Mouse (Mus musculus) forebrain, embryonic 10.5 days (tissue): ENCODE measurements at regions not wholly inside any gene's neighbourhood (a gene's known extent, or its start where the extent isn't known, plus 50 kb on each side); places are given as distances from the start of the nearest gene placed in this dataset.
A peak's percentile ranks its signal among the peaks of the same experiment; 100 is the strongest.

Source experiments
- DNase-seq: peaks from one replicate; pipeline ENCODE4 v3.0.0-alpha.2; 2017; ENCODE audit warnings: low spot score; ENCODE audit errors: extremely low spot score
- H3K27ac ChIP-seq: fragments of 300-500 bp; sonication (generic); 2 replicates; pipeline ENCODE4 v1.5.1; 2016; ENCODE audit warnings: mild to moderate bottlenecking
- H3K27me3 ChIP-seq: fragments of 300-500 bp; sonication (generic); 2 replicates; pipeline ENCODE4 v1.6.1; 2016; ENCODE audit warnings: mild to moderate bottlenecking; ENCODE audit not compliant: poor library complexity, severe bottlenecking
- H3K36me3 ChIP-seq: fragments of 300-500 bp; sonication (generic); replicated peaks from 2 replicates; pipeline ENCODE4 v1.6.1; 2016; ENCODE audit warnings: mild to moderate bottlenecking, moderate library complexity
- H3K4me1 ChIP-seq: fragments of 300-500 bp; sonication (generic); 2 replicates; pipeline ENCODE4 v1.6.1; 2016
- H3K4me3 ChIP-seq: fragments of 300-500 bp; sonication (generic); 2 replicates; pipeline ENCODE4 v1.5.1; 2016; ENCODE audit warnings: mild to moderate bottlenecking, moderate library complexity
- H3K9me3 ChIP-seq: fragments of 300-500 bp; sonication (generic); 2 replicates; pipeline ENCODE4 v1.6.1; 2016; ENCODE audit warnings: mild to moderate bottlenecking, moderate library complexity
- WGBS: fragments of 180-500 bp; shearing (Covaris S2); methylation state at CpG from one replicate; pipeline ENCODE4 v1.1.7; 2016; 5-methylcytosine and 5-hydroxymethylcytosine counted together

DNA sequence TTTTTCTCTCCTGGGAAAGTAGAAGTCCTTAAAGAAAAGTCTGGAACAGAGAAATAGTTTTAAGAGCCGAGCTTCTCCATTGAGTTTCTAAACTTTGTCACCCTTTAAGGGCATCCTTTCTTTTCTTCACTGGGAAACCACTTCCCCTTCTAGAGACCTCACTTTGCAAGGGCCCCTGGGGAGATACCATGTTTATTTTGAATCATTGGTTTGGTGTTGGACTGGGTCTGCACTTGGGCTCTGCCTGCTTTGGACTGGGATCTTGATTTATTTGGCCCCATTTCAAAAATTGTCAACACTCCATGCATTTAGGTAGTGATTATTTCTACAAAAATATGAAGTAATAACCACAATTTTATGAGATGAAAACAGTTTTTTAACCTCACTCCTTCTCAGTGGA lies 134.2 kb upstream of the Tars start:
- H3K27me3 ChIP-seq, result no peaks in the 10 kb centered on the region
- H3K27ac ChIP-seq, result no peak overlapping the region
- no peak overlapping the region for H3K4me3 ChIP-seq
- no peak for DNase-seq
- 79% methylated on average over 1 of the region's 1 CpGs for WGBS
- no peaks in the 10 kb centered on the region for H3K9me3 ChIP-seq
- H3K36me3 ChIP-seq, result no peaks in the 10 kb centered on the region
- peaks cover 35% of the 10 kb centered on the region for H3K4me1 ChIP-seq

- Histone ChIP-seq H3K36me3 (no peaks in the 10 kb centered on the region), H3K4me3 (no peak overlapping the region), H3K4me1 (peaks cover 35% of the 10 kb centered on the region), H3K9me3 (no peaks in the 10 kb centered on the region), H3K27me3 (no peaks in the 10 kb centered on the region), H3K27ac (no peak overlapping the region)
- WGBS, result 87% methylated on average over 10 of the region's 10 CpGs
- DNase-seq, result no peak
Observed at GRCm38 (mm10) chr15:11533002-11533610, 133.6 kb upstream of the Tars start.

GRCm38 (mm10) chr15:11532536-11532935 lies 133.1 kb upstream of the Tars start:
- 80% methylated on average over 9 of the region's 9 CpGs for WGBS
- no peaks in the 10 kb centered on the region for H3K9me3 ChIP-seq
- no peak overlapping the region for H3K4me3 ChIP-seq
- no peaks in the 10 kb centered on the region for H3K27me3 ChIP-seq
- no peak for DNase-seq
- H3K4me1 ChIP-seq, result peaks cover 29% of the 10 kb centered on the region
- no peaks in the 10 kb centered on the region for H3K36me3 ChIP-seq
- no peak overlapping the region for H3K27ac ChIP-seq

DNA sequence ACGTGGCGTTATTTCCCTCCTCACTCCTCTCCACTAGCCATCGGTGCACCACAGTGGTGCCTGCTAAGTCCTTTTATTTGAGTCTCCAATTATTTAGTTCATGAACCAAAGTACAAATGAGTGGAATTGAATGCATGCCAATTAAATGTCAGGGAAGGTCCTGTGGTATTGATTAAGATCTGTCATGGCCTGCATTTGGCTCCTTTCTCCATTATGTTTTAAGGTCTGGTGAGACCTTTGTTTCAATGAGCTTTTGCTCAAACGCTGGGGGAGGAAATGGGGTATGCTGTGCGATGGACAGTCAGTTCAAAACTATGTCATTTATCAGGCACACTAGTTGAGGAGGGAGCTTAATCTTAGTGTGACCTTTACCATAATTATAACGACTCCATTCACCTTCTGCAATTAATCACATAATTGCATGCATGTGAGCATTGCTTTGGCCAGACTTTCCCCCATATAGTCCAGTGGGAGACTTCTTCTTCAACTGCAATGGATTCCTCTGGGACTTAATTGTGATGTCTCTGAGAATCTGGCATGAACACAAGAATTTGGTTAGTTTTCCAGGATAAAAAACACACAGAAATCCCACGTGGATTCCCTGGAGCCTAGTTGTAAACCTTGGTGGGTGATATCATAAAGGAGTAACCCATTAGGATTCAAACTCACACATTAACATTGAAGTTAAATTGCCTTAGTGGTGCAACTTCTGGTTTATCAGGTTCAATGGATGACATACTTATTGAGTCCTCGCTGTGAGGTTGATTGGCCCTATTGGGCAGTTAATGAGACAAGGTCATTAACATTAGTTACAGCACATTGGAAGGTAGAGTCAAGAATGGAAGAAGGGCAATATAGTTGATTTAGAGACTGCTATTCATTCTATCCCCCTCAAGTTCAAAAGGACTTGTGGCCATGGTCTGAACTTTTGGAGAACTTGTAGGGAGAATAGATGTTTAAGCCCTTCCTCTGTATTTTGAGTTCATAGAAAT lies 130.7 kb upstream of the Tars start:
- 43% methylated on average over 8 of the region's 8 CpGs for WGBS
- no peaks in the 10 kb centered on the region for H3K36me3 ChIP-seq
- H3K27me3 ChIP-seq, result no peaks in the 10 kb centered on the region
- peak; percentile 25 for DNase-seq
- no peak overlapping the region for H3K27ac ChIP-seq
- H3K4me3 ChIP-seq, result no peak overlapping the region
- H3K9me3 ChIP-seq, result no peaks in the 10 kb centered on the region
- peaks cover 28% of the 10 kb centered on the region for H3K4me1 ChIP-seq

DNA sequence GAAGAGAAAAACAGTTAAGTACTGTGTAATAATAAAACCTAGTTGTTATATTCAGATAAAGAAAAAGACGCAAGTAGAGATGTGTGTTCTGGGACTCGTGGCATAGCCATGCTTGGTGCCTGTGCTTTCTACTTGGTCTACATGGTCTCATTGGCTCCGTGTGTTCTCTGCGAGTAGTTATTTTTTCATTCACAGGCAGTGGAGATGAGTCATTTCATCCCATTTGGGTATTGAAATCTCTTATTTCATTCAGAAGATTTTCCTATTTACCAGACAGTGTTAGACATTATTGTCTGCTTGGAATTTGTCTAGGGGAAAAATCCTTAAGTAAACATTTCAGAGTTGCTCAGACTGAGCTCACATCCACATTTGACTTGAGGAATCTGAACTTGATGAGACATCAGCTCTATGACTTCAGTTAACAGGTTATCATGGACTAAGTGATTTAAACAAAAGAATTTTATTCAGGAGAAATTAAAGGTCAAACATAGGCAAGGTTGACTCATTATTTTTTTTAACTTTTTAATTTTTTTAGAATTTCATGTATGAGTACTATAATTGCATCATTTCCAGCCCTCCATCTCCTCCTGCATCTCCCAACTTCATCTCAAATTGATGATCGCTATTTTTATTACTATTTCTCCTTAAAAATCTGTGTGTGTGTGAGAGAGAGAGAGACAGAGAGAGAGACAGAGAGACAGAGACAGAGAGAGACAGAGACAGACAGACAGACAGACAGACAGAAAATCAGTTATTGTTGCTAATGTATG lies 125.1 kb upstream of the Tars start:
- 88% methylated on average over 5 of the region's 5 CpGs for WGBS
- Histone ChIP-seq H3K4me3 (no peak overlapping the region), H3K9me3 (no peaks in the 10 kb centered on the region), H3K4me1 (peaks cover 9% of the 10 kb centered on the region), H3K36me3 (no peaks in the 10 kb centered on the region), H3K27ac (no peak overlapping the region), H3K27me3 (no peaks in the 10 kb centered on the region)
- no peak for DNase-seq

GRCm38 (mm10) chr15:11518565-11518964 lies 119.1 kb upstream of the Tars start:
- H3K27ac ChIP-seq, result no peak overlapping the region
- no peak for DNase-seq
- no peak overlapping the region for H3K4me3 ChIP-seq
- no peaks in the 10 kb centered on the region for H3K9me3 ChIP-seq
- H3K27me3 ChIP-seq, result no peaks in the 10 kb centered on the region
- H3K4me1 ChIP-seq, result no peaks in the 10 kb centered on the region
- H3K36me3 ChIP-seq, result no peaks in the 10 kb centered on the region

- H3K4me3 ChIP-seq, result no peak overlapping the region
- H3K27me3 ChIP-seq, result no peaks in the 10 kb centered on the region
- no peak for DNase-seq
- no peaks in the 10 kb centered on the region for H3K4me1 ChIP-seq
- H3K27ac ChIP-seq, result no peak overlapping the region
- H3K36me3 ChIP-seq, result no peaks in the 10 kb centered on the region
- WGBS, result 82% methylated on average over 3 of the region's 3 CpGs
- H3K9me3 ChIP-seq, result no peaks in the 10 kb centered on the region
Observed at GRCm38 (mm10) chr15:11517892-11518291, 118.4 kb upstream of the Tars start.

GRCm38 (mm10) chr15:11505076-11505639 lies 105.7 kb upstream of the Tars start:
- Histone ChIP-seq H3K4me1 (no peaks in the 10 kb centered on the region), H3K36me3 (no peaks in the 10 kb centered on the region), H3K27ac (no peak overlapping the region), H3K9me3 (no peaks in the 10 kb centered on the region), H3K4me3 (no peak overlapping the region), H3K27me3 (no peaks in the 10 kb centered on the region)
- DNase-seq, result no peak
- WGBS, result 86% methylated on average over 4 of the region's 4 CpGs

DNA sequence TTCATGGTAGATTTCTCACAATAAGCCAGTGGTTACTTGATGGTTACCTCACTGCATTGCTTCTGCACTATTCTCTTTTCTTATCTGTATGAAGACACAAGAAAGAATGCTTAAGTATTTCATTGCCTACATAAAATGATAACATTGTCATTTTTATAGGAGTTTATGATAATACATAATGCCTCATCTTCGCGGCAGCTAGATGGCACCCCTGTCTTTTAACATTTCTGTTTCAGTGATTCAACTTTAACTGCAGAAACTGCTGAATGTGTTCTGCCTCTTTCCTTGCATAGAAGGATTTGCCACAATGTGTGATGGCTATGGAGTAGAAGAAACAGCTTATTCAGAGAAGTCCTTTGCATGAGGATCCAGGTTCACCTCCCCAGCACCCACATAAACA lies 97.0 kb upstream of the Tars start:
- no peak overlapping the region for H3K4me3 ChIP-seq
- no peaks in the 10 kb centered on the region for H3K36me3 ChIP-seq
- H3K27ac ChIP-seq, result no peak overlapping the region
- no peaks in the 10 kb centered on the region for H3K4me1 ChIP-seq
- 94% methylated on average over 2 of the region's 2 CpGs for WGBS
- no peaks in the 10 kb centered on the region for H3K27me3 ChIP-seq
- DNase-seq, result no peak
- no peaks in the 10 kb centered on the region for H3K9me3 ChIP-seq

GRCm38 (mm10) chr15:11489116-11489515 lies 89.7 kb upstream of the Tars start:
- H3K4me1 ChIP-seq, result no peaks in the 10 kb centered on the region
- no peaks in the 10 kb centered on the region for H3K9me3 ChIP-seq
- no peak overlapping the region for H3K27ac ChIP-seq
- no peaks in the 10 kb centered on the region for H3K27me3 ChIP-seq
- H3K4me3 ChIP-seq, result no peak overlapping the region
- H3K36me3 ChIP-seq, result no peaks in the 10 kb centered on the region
- DNase-seq, result no peak
- WGBS, result 91% methylated on average over 3 of the region's 3 CpGs

DNA sequence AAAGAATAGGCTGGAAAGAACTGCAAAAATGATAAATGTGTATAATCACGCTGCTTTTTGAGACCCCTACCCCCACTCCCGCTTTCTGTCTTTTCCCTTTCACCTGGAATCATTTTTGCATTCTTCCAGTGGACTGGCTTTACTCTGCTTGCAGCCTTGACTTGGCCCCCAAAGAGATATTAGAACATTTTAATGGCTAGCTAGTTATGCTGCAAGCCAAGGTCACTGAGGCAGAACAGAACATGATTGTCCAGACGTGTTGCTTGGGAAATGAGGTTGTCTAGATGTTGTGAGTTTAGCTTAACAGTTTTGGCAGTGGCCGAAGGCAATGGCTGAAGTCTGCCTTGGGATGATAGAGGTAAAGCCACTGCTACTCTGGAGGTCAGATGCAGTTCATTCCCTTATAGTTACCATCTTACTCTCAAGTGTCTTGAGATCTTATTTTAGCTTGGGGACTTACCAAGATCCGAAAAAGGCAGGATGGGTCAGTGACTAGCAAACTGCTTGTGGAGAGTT lies 87.9 kb upstream of the Tars start:
- no peaks in the 10 kb centered on the region for H3K27me3 ChIP-seq
- no peak overlapping the region for H3K4me3 ChIP-seq
- no peak overlapping the region for H3K27ac ChIP-seq
- no peaks in the 10 kb centered on the region for H3K9me3 ChIP-seq
- 78% methylated on average over 5 of the region's 5 CpGs for WGBS
- H3K4me1 ChIP-seq, result no peaks in the 10 kb centered on the region
- DNase-seq, result no peak
- no peaks in the 10 kb centered on the region for H3K36me3 ChIP-seq

DNA sequence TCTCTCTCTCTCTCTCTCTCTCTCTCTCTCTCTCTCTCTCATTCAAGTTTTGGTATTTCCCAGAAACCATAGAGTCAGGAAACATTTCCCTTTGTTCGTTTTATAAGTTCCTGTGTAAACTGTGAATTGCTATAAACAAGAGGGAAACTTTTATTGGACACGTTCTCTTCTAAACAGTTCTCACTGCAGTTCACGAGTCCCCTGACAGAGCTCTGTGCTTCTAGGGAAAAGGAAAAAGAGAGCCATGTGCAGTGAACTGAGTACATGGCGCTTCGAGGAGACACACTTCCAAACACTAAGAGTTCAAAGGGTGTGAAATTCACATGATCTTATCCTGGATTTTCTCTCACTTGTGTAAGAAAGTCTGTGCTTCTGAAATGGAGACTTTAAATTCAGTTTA lies 84.5 kb upstream of the Tars start:
- H3K4me1 ChIP-seq, result no peaks in the 10 kb centered on the region
- no peak overlapping the region for H3K27ac ChIP-seq
- no peak for DNase-seq
- H3K4me3 ChIP-seq, result no peak overlapping the region
- no peaks in the 10 kb centered on the region for H3K27me3 ChIP-seq
- no peaks in the 10 kb centered on the region for H3K9me3 ChIP-seq
- no peaks in the 10 kb centered on the region for H3K36me3 ChIP-seq
- WGBS, result 83% methylated on average over 5 of the region's 5 CpGs
